Mouse (Mus musculus): ENCODE results near the gene Sobp. TPM values are rescaled to one million over a fixed set of nuclear protein-coding genes. Genes with fewer than 3 reads are reported as not detected.

The Sobp gene
- polyA plus RNA-seq, 1 experiment from 2014 or later: 0.22 TPM

- no peak for DNase-seq (ENCODE audit: low spot score)
Measured at GRCm38 (mm10) chr10:42953601-42954000, 220.7 kb downstream of the Sobp start.

Other genes with a start within 250 kb of the Sobp start
- 0.12 and 0.15 TPM in 2 replicates for gene 9030612E09Rik, start 174 bp upstream of the Sobp start, polyA plus RNA-seq (2015; fragmentation: Nextera tagmentation; extraction: Ambion mirVana)
- 9.2 and 10.1 TPM in 2 replicates for gene Pdss2, start 47.0 kb upstream of the Sobp start, polyA plus RNA-seq (2015; fragmentation: Nextera tagmentation; extraction: Ambion mirVana)